Mouse (Mus musculus): ENCODE results near the gene Morc3.

GRCm38 (mm10) chr16:93859967-93860366, 28.0 kb downstream of the Morc3 start:
- no peak for TF ChIP-seq POLR2A (IDR thresholded peaks at IDR 0.05; ENCODE audit: borderline replicate concordance, control insufficient read depth, low read depth, low read length)
- TF ChIP-seq CTCF (IDR thresholded peaks at IDR 0.05; ENCODE audit: control insufficient read depth, insufficient read depth, low read length): no peak
